Mouse (Mus musculus) MEL (cell line): Measurements from ENCODE around the gene Aldoc. TPM values are rescaled to one million over a fixed set of nuclear protein-coding genes. Genes with fewer than 3 reads are reported as not detected.

Experiments
- DNase-seq: peaks from one replicate; pipeline ENCODE4 v3.0.0; 2011; ENCODE audit warnings: low read depth, low spot score
- H3K27ac ChIP-seq: 2 replicates; pipeline ENCODE4 v1.5.1; 2012; ENCODE audit warnings: low read depth, mild to moderate bottlenecking, control low read depth, low read length, moderate library complexity; ENCODE audit not compliant: control insufficient read depth
- H3K27me3 ChIP-seq, 2 experiments: fragments of 150-350 bp in 1 of 2; sonication (generic) in 1 of 2; 2 replicates each; pipeline ENCODE4 v1.6.1; 2012; ENCODE audit warnings: low read length in 2 of 2, mild to moderate bottlenecking in 2 of 2, improper control_type of control experiment in 1 of 2, moderate library complexity in 1 of 2; ENCODE audit not compliant: insufficient read depth in 2 of 2, control insufficient read depth in 1 of 2
- H3K36me3 ChIP-seq, 2 experiments: 2 replicates each; pipeline ENCODE4 v1.6.1; 2012 to 2014; ENCODE audit warnings: low read length in 2 of 2, improper control_type of control experiment in 1 of 2, inconsistent platforms in 1 of 2, mild to moderate bottlenecking in 1 of 2; ENCODE audit not compliant: insufficient read depth in 2 of 2, control insufficient read depth in 1 of 2
- H3K4me1 ChIP-seq, 2 experiments: fragments of 150-350 bp in 1 of 2; sonication (generic) in 1 of 2; 2 replicates each; pipeline ENCODE4 v1.6.1; 2012; ENCODE audit warnings: low read length in 2 of 2, improper control_type of control experiment in 1 of 2, mild to moderate bottlenecking in 1 of 2; ENCODE audit not compliant: insufficient read depth in 2 of 2, control insufficient read depth in 1 of 2
- H3K4me3 ChIP-seq, 2 experiments: fragments of 150-350 bp in 1 of 2; sonication (generic) in 1 of 2; 2 replicates each; pipeline ENCODE4 v1.5.1; 2012; ENCODE audit warnings: low read depth in 2 of 2, low read length in 2 of 2, mild to moderate bottlenecking in 2 of 2, moderate library complexity in 2 of 2, control low read depth in 1 of 2, improper control_type of control experiment in 1 of 2; ENCODE audit not compliant: control insufficient read depth in 1 of 2, insufficient read depth in 1 of 2
- H3K79me2 ChIP-seq: 2 replicates; pipeline ENCODE4 v1.6.1; 2012; ENCODE audit warnings: mild to moderate bottlenecking, low read length, moderate library complexity; ENCODE audit not compliant: control insufficient read depth, poor library complexity, insufficient read depth
- H3K9ac ChIP-seq: 2 replicates; pipeline ENCODE4 v1.6.1; 2012; ENCODE audit warnings: low read depth, mild to moderate bottlenecking, control low read depth, low read length, moderate library complexity; ENCODE audit not compliant: control insufficient read depth, poor library complexity, severe bottlenecking
- H3K9me3 ChIP-seq: fragments of 150-350 bp; sonication (generic); replicated peaks from 2 replicates; pipeline ENCODE4 v1.6.1; 2012; ENCODE audit warnings: mild to moderate bottlenecking, low read length, improper control_type of control experiment, moderate library complexity; ENCODE audit not compliant: insufficient read depth
- CHD1 ChIP-seq: IDR thresholded peaks from 2 replicates; pipeline ENCODE4 v1.6.1; 2012; ENCODE audit warnings: low read depth, mild to moderate bottlenecking, inconsistent platforms, low read length, improper control_type of control experiment
- CHD2 ChIP-seq: IDR thresholded peaks from 2 replicates; pipeline ENCODE4 v1.6.1; 2011; ENCODE audit warnings: low read length, improper control_type of control experiment
- CTCF ChIP-seq, 3 experiments: IDR thresholded peaks in 2 of 3; conservative IDR thresholded peaks in 1 of 3; 2 replicates each; pipeline ENCODE4 v1.5.1; 2011 to 2012; ENCODE audit warnings: low read length in 3 of 3, low read depth in 2 of 3, mild to moderate bottlenecking in 2 of 3, improper control_type of control experiment in 1 of 3, inconsistent platforms in 1 of 3, mixed read lengths in 1 of 3, moderate library complexity in 1 of 3; ENCODE audit not compliant: control insufficient read depth in 1 of 3, insufficient read depth in 1 of 3, poor library complexity in 1 of 3, severe bottlenecking in 1 of 3
- EP300 ChIP-seq, 2 experiments: IDR thresholded peaks; 2 replicates each; pipeline ENCODE4 v1.6.1; 2011; ENCODE audit warnings: improper control_type of control experiment in 2 of 2, low read length in 2 of 2, low read depth in 1 of 2, mild to moderate bottlenecking in 1 of 2
- HCFC1 ChIP-seq: IDR thresholded peaks from 2 replicates; pipeline ENCODE4 v1.6.1; 2012; ENCODE audit warnings: low read depth, mild to moderate bottlenecking, inconsistent platforms, low read length, improper control_type of control experiment, moderate library complexity
- KAT2A ChIP-seq: conservative IDR thresholded peaks from 2 replicates; pipeline ENCODE4 v1.6.1; 2012; ENCODE audit warnings: low read depth, low read length, improper control_type of control experiment, inconsistent platforms
- MAFK ChIP-seq: IDR thresholded peaks from 2 replicates; pipeline ENCODE4 v1.6.1; 2011; ENCODE audit warnings: low read depth, mild to moderate bottlenecking, low read length, improper control_type of control experiment, borderline replicate concordance
- MAX ChIP-seq: IDR thresholded peaks from 2 replicates; pipeline ENCODE4 v1.6.1; 2011; ENCODE audit warnings: low read length, improper control_type of control experiment
- MAZ ChIP-seq: IDR thresholded peaks from 2 replicates; pipeline ENCODE4 v1.6.1; 2012; ENCODE audit warnings: low read depth, mild to moderate bottlenecking, inconsistent platforms, low read length, improper control_type of control experiment
- MEF2A ChIP-seq: IDR thresholded peaks from 2 replicates; pipeline ENCODE4 v1.6.1; 2014; ENCODE audit warnings: low read depth, mild to moderate bottlenecking, inconsistent platforms, low read length, improper control_type of control experiment; ENCODE audit not compliant: poor library complexity, insufficient replicate concordance, severe bottlenecking; ENCODE audit errors: extremely low read depth
- MXI1 ChIP-seq: IDR thresholded peaks from 2 replicates; pipeline ENCODE4 v1.6.1; 2011; ENCODE audit warnings: mild to moderate bottlenecking, low read depth, low read length, improper control_type of control experiment
- MYB ChIP-seq: IDR thresholded peaks from 2 replicates; pipeline ENCODE4 v1.6.1; 2011; ENCODE audit warnings: mild to moderate bottlenecking, low read depth, low read length, improper control_type of control experiment
- MYC ChIP-seq: IDR thresholded peaks from 2 replicates; pipeline ENCODE4 v1.6.1; 2011; ENCODE audit warnings: low read depth, mild to moderate bottlenecking, low read length, improper control_type of control experiment, moderate library complexity
- NELFE ChIP-seq: IDR thresholded peaks from 2 replicates; pipeline ENCODE4 v1.6.1; 2011; ENCODE audit warnings: low read depth, low read length, improper control_type of control experiment
- NRF1 ChIP-seq: IDR thresholded peaks from 2 replicates; pipeline ENCODE4 v1.6.1; 2014; ENCODE audit warnings: low read depth, mild to moderate bottlenecking, inconsistent platforms, low read length, improper control_type of control experiment, moderate library complexity; ENCODE audit not compliant: poor library complexity, insufficient read depth, severe bottlenecking
- POLR2A ChIP-seq, 2 experiments: IDR thresholded peaks; 2 replicates each; pipeline ENCODE4 v1.6.1; 2011 to 2012; ENCODE audit warnings: low read length in 2 of 2, mild to moderate bottlenecking in 2 of 2, control low read depth in 1 of 2, improper control_type of control experiment in 1 of 2, low read depth in 1 of 2, moderate library complexity in 1 of 2; ENCODE audit not compliant: control insufficient read depth in 1 of 2, insufficient read depth in 1 of 2, poor library complexity in 1 of 2
- POLR2AphosphoS2 ChIP-seq: IDR thresholded peaks from 2 replicates; pipeline ENCODE4 v1.6.1; 2011; ENCODE audit warnings: low read length, improper control_type of control experiment
- TBP ChIP-seq: IDR thresholded peaks from 2 replicates; pipeline ENCODE4 v1.8.0; 2011; ENCODE audit warnings: low read depth, low read length, improper control_type of control experiment
- TCF12 ChIP-seq: IDR thresholded peaks from 2 replicates; pipeline ENCODE4 v1.6.1; 2014; ENCODE audit warnings: low read depth, mild to moderate bottlenecking, inconsistent platforms, low read length, improper control_type of control experiment, moderate library complexity
- UBTF ChIP-seq: IDR thresholded peaks from 2 replicates; pipeline ENCODE4 v1.6.1; 2012; ENCODE audit warnings: low read depth, mild to moderate bottlenecking, inconsistent platforms, low read length, improper control_type of control experiment, moderate library complexity, borderline replicate concordance; ENCODE audit not compliant: insufficient read depth
- ZC3H11A ChIP-seq: IDR thresholded peaks from 2 replicates; pipeline ENCODE4 v1.6.1; 2012; ENCODE audit warnings: low read depth, mild to moderate bottlenecking, inconsistent platforms, low read length, improper control_type of control experiment
- ZKSCAN1 ChIP-seq: IDR thresholded peaks from 2 replicates; pipeline ENCODE4 v1.6.1; 2012; ENCODE audit warnings: low read depth, mild to moderate bottlenecking, inconsistent platforms, low read length, improper control_type of control experiment, moderate library complexity
- polyA plus RNA-seq, 2 experiments: library from polyadenylated mRNA; stranded (reverse) in 1 of 2; unstranded in 1 of 2; fragments of >175 nt in 1 of 2; fragments of >200 nt in 1 of 2; gene quantifications; 2 replicates each; pipeline versions ENCODE4 v1.2.1 to v1.2.4; 2012; ENCODE audit warnings: low replicate concordance in 2 of 2, low read depth in 1 of 2; ENCODE audit not compliant: insufficient read length in 2 of 2, insufficient read depth in 1 of 2, missing spikeins in 1 of 2
- total RNA-seq: library from RNA; depleted of rRNA; stranded (reverse); fragments of 300-350 nt; gene quantifications from 2 replicates; pipeline ENCODE4 v1.2.3, GENCODE M21; 2012

Aldoc gene
- total and polyA plus RNA-seq, 3 experiments: 3.0 to 8.1 TPM; not detected in 1

DNA sequence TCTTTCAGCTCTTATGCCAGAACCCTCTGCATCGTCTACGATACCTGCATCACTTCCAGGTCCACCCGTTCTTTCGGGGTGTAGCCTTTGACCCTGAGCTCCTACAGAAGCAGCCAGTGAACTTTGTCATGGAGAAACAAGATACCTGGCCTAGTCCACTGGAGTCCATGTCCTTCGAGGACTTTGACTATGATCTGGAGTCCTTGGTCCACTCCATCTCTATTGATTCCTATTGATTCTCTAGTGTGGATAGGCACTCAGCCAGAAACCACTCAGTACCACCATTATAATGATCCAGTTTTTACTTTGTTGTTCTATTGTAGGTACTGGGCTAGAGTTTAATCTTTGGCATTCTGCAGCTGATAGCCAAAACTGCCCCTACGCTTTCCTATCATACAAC, 28.2 kb upstream of the Aldoc start:
- Histone ChIP-seq H3K4me3 (no peak overlapping the region), H3K9me3 (no peaks in the 10 kb centered on the region), H3K4me1 (no peaks in the 10 kb centered on the region), H3K9ac (no peak overlapping the region), H3K36me3 (peaks cover under 1 to 2% of the 10 kb centered on the region in 2 experiments; a peak in 2 of 4 replicates), H3K79me2 (no peaks in the 10 kb centered on the region), H3K27ac (no peak overlapping the region), H3K27me3 (no peaks in the 10 kb centered on the region)
- TF ChIP-seq CHD2: no peak
- TF ChIP-seq POLR2A (IDR thresholded peaks at IDR 0.05; ENCODE audit: control insufficient read depth in 1 of 2, insufficient read depth in 1 of 2, low read depth in 1 of 2, low read length in 2 of 2, poor library complexity in 1 of 2): no peak
- no peak for DNase-seq

DNA sequence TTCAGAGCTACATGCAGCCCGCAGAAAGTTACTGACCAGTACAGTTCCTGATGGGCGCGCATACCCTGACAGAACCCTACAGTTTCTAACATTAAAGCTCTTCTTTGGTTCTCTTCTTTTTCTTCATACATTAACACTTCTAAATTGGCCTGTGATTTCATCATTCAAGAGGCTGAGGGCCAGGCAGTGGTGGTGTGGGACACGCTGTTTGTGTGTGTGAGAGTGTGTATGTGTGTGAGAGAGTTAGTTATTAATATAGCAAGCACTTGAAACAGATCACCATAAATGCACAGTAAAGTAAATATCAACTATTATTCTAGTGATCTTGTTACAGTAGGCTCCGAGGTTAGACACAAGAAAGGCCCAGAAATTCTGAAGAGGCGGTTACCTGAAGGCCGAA, 21.9 kb upstream of the Aldoc start:
- H3K27ac ChIP-seq: peak overlapping the region; percentile 91
- H3K9me3 ChIP-seq: no peaks in the 10 kb centered on the region
- H3K4me3 ChIP-seq: peak overlapping the region; percentile 79 to 87
- H3K36me3 ChIP-seq: peaks cover 24 to 39% of the 10 kb centered on the region in 2 experiments
- TF ChIP-seq NELFE: no peak
- TF ChIP-seq MAZ: no peak
- no peak for TF ChIP-seq MYB
- TF ChIP-seq UBTF: 0 out of 2 replicates have a peak, but pooled peaks have one; percentile 33
- TF ChIP-seq MAX: peak; percentile 51
- no peak for TF ChIP-seq MAFK
- peak; percentile 78; the same call in 1 of the 2 replicates for TF ChIP-seq MXI1
- peak; percentile 26; the same call in 1 of the 2 replicates for TF ChIP-seq MYC
- no peak for TF ChIP-seq ZKSCAN1
- TF ChIP-seq TBP: no peak
- TF ChIP-seq CHD2: no peak
- TF ChIP-seq CHD1: peak; percentile 92
- TF ChIP-seq EP300 (IDR thresholded peaks at IDR 0.05; ENCODE audit: low read depth in 1 of 2, low read length in 2 of 2): peak in 1 of 2 experiments; percentile 23; a peak in 1 of 4 replicates
- TF ChIP-seq TCF12: no peak; the same call in 1 of the 2 replicates
- no peak for TF ChIP-seq POLR2AphosphoS2
- TF ChIP-seq HCFC1: no peak
- no peak for TF ChIP-seq NRF1
- TF ChIP-seq ZC3H11A: no peak
- TF ChIP-seq KAT2A: peak; percentile 48; the same call in 1 of the 2 replicates
- no peak for TF ChIP-seq CTCF (IDR thresholded peaks at IDR 0.05 in 2 of 3, conservative IDR thresholded peaks at IDR 0.05 in 1 of 3; ENCODE audit: control insufficient read depth in 1 of 3, insufficient read depth in 1 of 3, low read depth in 2 of 3, low read length in 3 of 3, poor library complexity in 1 of 3, severe bottlenecking in 1 of 3)
- TF ChIP-seq MEF2A: no peak
- H3K9ac ChIP-seq: peak overlapping the region; percentile 87
- no peaks in the 10 kb centered on the region for H3K27me3 ChIP-seq
- peaks cover 9 to 14% of the 10 kb centered on the region in 2 experiments; a peak in 3 of 4 replicates for H3K4me1 ChIP-seq
- H3K79me2 ChIP-seq: peaks cover 32% of the 10 kb centered on the region
- DNase-seq: no peak
